Mouse (Mus musculus): ENCODE results near the gene Rarb. TPM values are rescaled to one million over a fixed set of nuclear protein-coding genes. Genes with fewer than 3 reads are reported as not detected.

Gene Rarb
- polyA plus RNA-seq, 1 experiment = 19.8 TPM

- peak; percentile 28 for DNase-seq (ENCODE audit: low read depth)
- no peak for TF ChIP-seq POLR2A (IDR thresholded peaks at IDR 0.05; ENCODE audit: borderline replicate concordance, extremely low read depth, insufficient read depth, insufficient read length, poor library complexity, severe bottlenecking)
- no peak for TF ChIP-seq CTCF (IDR thresholded peaks at IDR 0.05; ENCODE audit: borderline replicate concordance, extremely low read depth, insufficient read depth, insufficient read length)
Measured at GRCm38 (mm10) chr14:16448269-16448987, 370.5 kb downstream of the Rarb start.

- peak; percentile 37 for DNase-seq (ENCODE audit: low read depth)
- TF ChIP-seq POLR2A (IDR thresholded peaks at IDR 0.05; ENCODE audit: borderline replicate concordance, extremely low read depth, insufficient read depth, insufficient read length, poor library complexity, severe bottlenecking) (no peak), CTCF (IDR thresholded peaks at IDR 0.05; ENCODE audit: borderline replicate concordance, extremely low read depth, insufficient read depth, insufficient read length) (peak; percentile 45; the same call in 1 of the 2 replicates)
Measured at GRCm38 (mm10) chr14:16447587-16447986, 371.4 kb downstream of the Rarb start.

- DNase-seq (ENCODE audit: low read depth) = no peak
- TF ChIP-seq POLR2A (IDR thresholded peaks at IDR 0.05; ENCODE audit: borderline replicate concordance, extremely low read depth, insufficient read depth, insufficient read length, poor library complexity, severe bottlenecking) (no peak), CTCF (IDR thresholded peaks at IDR 0.05; ENCODE audit: borderline replicate concordance, extremely low read depth, insufficient read depth, insufficient read length) (no peak)
Measured at GRCm38 (mm10) chr14:16444859-16445258, 374.1 kb downstream of the Rarb start.

GRCm38 (mm10) chr14:16439385-16440126, 379.4 kb downstream of the Rarb start:
- no peak for TF ChIP-seq POLR2A (IDR thresholded peaks at IDR 0.05; ENCODE audit: borderline replicate concordance, extremely low read depth, insufficient read depth, insufficient read length, poor library complexity, severe bottlenecking)
- no peak for TF ChIP-seq CTCF (IDR thresholded peaks at IDR 0.05; ENCODE audit: borderline replicate concordance, extremely low read depth, insufficient read depth, insufficient read length)
- peak; percentile 54 for DNase-seq (ENCODE audit: low read depth)

- DNase-seq (ENCODE audit: low read depth) = no peak
- TF ChIP-seq POLR2A (IDR thresholded peaks at IDR 0.05; ENCODE audit: borderline replicate concordance, extremely low read depth, insufficient read depth, insufficient read length, poor library complexity, severe bottlenecking) = no peak
- no peak for TF ChIP-seq CTCF (IDR thresholded peaks at IDR 0.05; ENCODE audit: borderline replicate concordance, extremely low read depth, insufficient read depth, insufficient read length)
Measured at GRCm38 (mm10) chr14:16437386-16437785, 381.6 kb downstream of the Rarb start.

- DNase-seq (ENCODE audit: low read depth) = peak; percentile 81
- TF ChIP-seq CTCF (IDR thresholded peaks at IDR 0.05; ENCODE audit: borderline replicate concordance, extremely low read depth, insufficient read depth, insufficient read length) = peak; percentile 78; the same call in 1 of the 2 replicates
- TF ChIP-seq POLR2A (IDR thresholded peaks at IDR 0.05; ENCODE audit: borderline replicate concordance, extremely low read depth, insufficient read depth, insufficient read length, poor library complexity, severe bottlenecking) = no peak
Measured at GRCm38 (mm10) chr14:16434396-16435171, 384.4 kb downstream of the Rarb start.

- peak; percentile 15 for DNase-seq (ENCODE audit: low read depth)
- TF ChIP-seq CTCF (IDR thresholded peaks at IDR 0.05; ENCODE audit: borderline replicate concordance, extremely low read depth, insufficient read depth, insufficient read length) = no peak
- TF ChIP-seq POLR2A (IDR thresholded peaks at IDR 0.05; ENCODE audit: borderline replicate concordance, extremely low read depth, insufficient read depth, insufficient read length, poor library complexity, severe bottlenecking) = no peak
Measured at GRCm38 (mm10) chr14:16433206-16433605, 385.8 kb downstream of the Rarb start.

GRCm38 (mm10) chr14:16432550-16432949, 386.4 kb downstream of the Rarb start:
- DNase-seq (ENCODE audit: low read depth) = no peak
- TF ChIP-seq POLR2A (IDR thresholded peaks at IDR 0.05; ENCODE audit: borderline replicate concordance, extremely low read depth, insufficient read depth, insufficient read length, poor library complexity, severe bottlenecking) (no peak), CTCF (IDR thresholded peaks at IDR 0.05; ENCODE audit: borderline replicate concordance, extremely low read depth, insufficient read depth, insufficient read length) (no peak)

GRCm38 (mm10) chr14:16431941-16432499, 386.9 kb downstream of the Rarb start:
- TF ChIP-seq CTCF (IDR thresholded peaks at IDR 0.05; ENCODE audit: borderline replicate concordance, extremely low read depth, insufficient read depth, insufficient read length) (no peak), POLR2A (IDR thresholded peaks at IDR 0.05; ENCODE audit: borderline replicate concordance, extremely low read depth, insufficient read depth, insufficient read length, poor library complexity, severe bottlenecking) (no peak)
- no peak for DNase-seq (ENCODE audit: low read depth)

GRCm38 (mm10) chr14:16427569-16427968, 391.4 kb downstream of the Rarb start:
- DNase-seq (ENCODE audit: low read depth) = no peak
- TF ChIP-seq POLR2A (IDR thresholded peaks at IDR 0.05; ENCODE audit: borderline replicate concordance, extremely low read depth, insufficient read depth, insufficient read length, poor library complexity, severe bottlenecking) = no peak
- TF ChIP-seq CTCF (IDR thresholded peaks at IDR 0.05; ENCODE audit: borderline replicate concordance, extremely low read depth, insufficient read depth, insufficient read length) = no peak

GRCm38 (mm10) chr14:16414163-16414562, 404.8 kb downstream of the Rarb start:
- no peak for TF ChIP-seq POLR2A (IDR thresholded peaks at IDR 0.05; ENCODE audit: borderline replicate concordance, extremely low read depth, insufficient read depth, insufficient read length, poor library complexity, severe bottlenecking)
- TF ChIP-seq CTCF (IDR thresholded peaks at IDR 0.05; ENCODE audit: borderline replicate concordance, extremely low read depth, insufficient read depth, insufficient read length) = no peak
- no peak for DNase-seq (ENCODE audit: low read depth)

All from brain, embryonic 14.5 days (tissue).